Mouse (Mus musculus) heart, embryonic 16.5 days (tissue): ENCODE data around the gene Cutc. TPM values are rescaled to one million over a fixed set of nuclear protein-coding genes. Genes with fewer than 3 reads are reported as not detected.
A peak's percentile ranks its signal among the peaks of the same experiment; 100 is the strongest.

ENCODE experiments used
- ATAC-seq: fragments of 200-750 bp; cut with Nextera tagmentation; replicated peaks from 2 replicates; pipeline ENCODE4 v1.8.0; 2017; ENCODE audit warnings: moderate number of reproducible peaks; ENCODE audit not compliant: insufficient read depth, low FRiP score; ENCODE audit errors: extremely low read depth
- H3K27ac ChIP-seq: fragments of 300-500 bp; sonication (generic); 2 replicates; pipeline ENCODE4 v1.5.1; 2014; ENCODE audit warnings: mild to moderate bottlenecking, low read length, control low read depth, moderate library complexity
- H3K27me3 ChIP-seq: fragments of 300-500 bp; sonication (generic); 2 replicates; pipeline ENCODE4 v1.6.1; 2014; ENCODE audit warnings: low read length, mixed read lengths; ENCODE audit not compliant: control insufficient read depth, insufficient read depth
- H3K36me3 ChIP-seq: fragments of 300-500 bp; sonication (generic); 2 replicates; pipeline ENCODE4 v1.6.1; 2014; ENCODE audit not compliant: control insufficient read depth, insufficient read depth
- H3K4me1 ChIP-seq: fragments of 300-500 bp; sonication (generic); 2 replicates; pipeline ENCODE4 v1.6.1; 2014; ENCODE audit warnings: low read length, mixed read lengths; ENCODE audit not compliant: control insufficient read depth, insufficient read depth
- H3K4me2 ChIP-seq: fragments of 300-500 bp; sonication (generic); 2 replicates; pipeline ENCODE4 v1.6.1; 2014; ENCODE audit warnings: low read depth, mild to moderate bottlenecking, control low read depth, low read length
- H3K4me3 ChIP-seq: fragments of 300-500 bp; sonication (generic); 2 replicates; pipeline ENCODE4 v1.5.1; 2014; ENCODE audit warnings: mild to moderate bottlenecking, control low read depth, low read length
- H3K9ac ChIP-seq: fragments of 300-500 bp; sonication (generic); 2 replicates; pipeline ENCODE4 v1.6.1; 2014; ENCODE audit warnings: low read length, control low read depth
- H3K9me3 ChIP-seq: fragments of 300-500 bp; sonication (generic); replicated peaks from 2 replicates; pipeline ENCODE4 v1.6.1; 2016; ENCODE audit warnings: low read length; ENCODE audit not compliant: control insufficient read depth
- WGBS: fragments of 180-500 bp; shearing (Covaris S2); extraction: QIAGEN DNeasy Blood & Tissue Kit; methylation state at CpG from one replicate; pipeline ENCODE4 v1.1.7; 2014; 5-methylcytosine and 5-hydroxymethylcytosine counted together
- polyA plus RNA-seq: library from polyadenylated mRNA; unstranded; fragments of >200 nt; fragmentation: Nextera tagmentation; extraction: Ambion mirVana; gene quantifications from 2 replicates; pipeline ENCODE4 v1.2.1, GENCODE M21; 2015

The Cutc gene
- polyA plus RNA-seq, 1 experiment from 2014 or later: 11.4 TPM

DNA sequence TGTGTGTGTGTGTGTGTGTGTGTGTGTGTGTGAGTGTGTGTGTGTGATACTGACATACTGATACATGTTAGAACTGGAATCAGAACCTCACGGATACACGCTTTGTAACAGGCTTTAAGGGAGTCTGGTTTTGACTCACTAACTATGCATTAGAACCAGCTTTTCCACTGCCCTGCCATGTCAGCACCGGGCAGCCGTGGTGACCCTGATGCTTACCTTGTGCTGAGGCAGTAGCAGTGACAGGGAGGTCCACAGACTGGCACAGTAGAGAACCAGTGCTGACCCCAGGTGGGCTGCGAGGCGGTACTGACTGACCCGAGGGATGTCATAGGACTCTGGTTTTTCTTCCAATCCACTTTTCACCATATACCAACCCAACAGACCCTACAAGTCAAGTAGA, 9.4 kb upstream of the Cutc start:
- H3K4me3 ChIP-seq: no peak overlapping the region
- no peaks in the 10 kb centered on the region for H3K27me3 ChIP-seq
- H3K4me2 ChIP-seq: no peak overlapping the region
- peaks cover 58% of the 10 kb centered on the region for H3K36me3 ChIP-seq
- H3K4me1 ChIP-seq: no peaks in the 10 kb centered on the region
- H3K9me3 ChIP-seq: no peaks in the 10 kb centered on the region
- no peak overlapping the region for H3K9ac ChIP-seq
- H3K27ac ChIP-seq: no peak overlapping the region
- WGBS: 92% methylated on average over 7 of the region's 7 CpGs
- no peak for ATAC-seq

DNA sequence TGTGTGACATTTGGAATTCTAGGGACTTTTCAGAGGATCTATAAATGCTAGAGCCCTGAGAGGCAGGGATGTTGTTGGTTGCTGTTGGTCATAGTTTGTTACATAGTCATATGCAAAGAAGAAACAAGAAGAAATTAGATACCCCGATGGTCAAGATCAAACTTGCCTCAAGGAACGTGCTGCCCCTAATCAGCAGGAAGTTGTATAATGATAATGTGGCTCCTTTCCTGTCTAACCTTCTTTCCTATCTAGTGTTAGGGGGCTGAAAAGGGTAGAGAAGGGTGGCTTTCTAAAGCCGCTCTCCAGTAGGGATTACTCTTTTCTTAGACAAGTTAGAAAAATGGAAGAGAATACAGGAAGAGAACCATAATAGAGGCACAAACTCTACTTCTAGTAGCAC, 7.1 kb upstream of the Cutc start:
- Histone ChIP-seq H3K4me3 (no peak overlapping the region), H3K4me1 (no peaks in the 10 kb centered on the region), H3K27ac (no peak overlapping the region), H3K9ac (no peak overlapping the region), H3K27me3 (no peaks in the 10 kb centered on the region), H3K36me3 (peaks cover 61% of the 10 kb centered on the region), H3K4me2 (no peak overlapping the region), H3K9me3 (no peaks in the 10 kb centered on the region)
- ATAC-seq: no peak
- 74% methylated on average over 3 of the region's 3 CpGs for WGBS

DNA sequence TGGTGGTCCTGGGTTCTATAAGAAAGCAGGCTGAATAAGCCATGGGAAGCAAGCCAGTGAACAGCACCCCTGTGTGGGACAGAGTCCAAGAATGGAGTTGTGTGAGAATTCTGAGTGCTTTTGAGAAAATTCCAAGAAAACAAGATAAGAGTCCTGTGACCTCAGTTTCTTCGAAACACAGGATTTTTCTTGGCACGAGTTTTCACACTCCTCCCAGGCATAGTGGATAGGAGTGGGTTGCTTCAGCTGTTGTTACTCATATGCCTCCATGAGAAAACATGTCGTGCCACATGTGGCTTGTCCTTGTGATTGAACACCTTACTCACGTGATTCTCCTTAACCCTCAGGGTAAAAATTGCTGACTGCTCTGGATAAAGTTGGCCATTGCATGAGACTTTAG, 4.9 kb upstream of the Cutc start:
- peaks cover 46% of the 10 kb centered on the region for H3K36me3 ChIP-seq
- H3K4me2 ChIP-seq: no peak overlapping the region
- H3K4me1 ChIP-seq: no peaks in the 10 kb centered on the region; the same call in 1 of the 2 replicates
- no peaks in the 10 kb centered on the region for H3K27me3 ChIP-seq
- H3K9ac ChIP-seq: no peak overlapping the region
- H3K27ac ChIP-seq: no peak overlapping the region
- 54% methylated on average over 4 of the region's 4 CpGs for WGBS
- no peaks in the 10 kb centered on the region for H3K9me3 ChIP-seq
- ATAC-seq: no peak
- H3K4me3 ChIP-seq: no peak overlapping the region

DNA sequence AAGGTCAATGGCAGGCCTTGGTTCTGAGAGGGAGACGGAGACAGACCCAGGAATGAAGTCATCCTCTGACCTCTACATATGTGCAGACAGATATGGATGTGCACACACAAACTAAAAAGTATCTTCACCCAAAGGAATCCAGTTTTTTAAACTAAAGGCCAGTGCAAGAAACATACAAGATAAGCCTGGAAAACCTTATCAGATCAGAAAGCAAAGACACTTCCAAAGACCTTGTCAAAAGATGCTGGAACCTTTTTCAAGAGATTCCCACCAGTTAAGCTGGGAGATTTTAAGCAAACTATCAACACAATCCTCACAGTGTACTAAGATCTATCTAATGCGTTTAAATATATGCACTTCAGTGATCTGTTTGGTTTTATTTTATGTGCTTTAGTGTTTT, 2.8 kb upstream of the Cutc start:
- no peak overlapping the region for H3K4me3 ChIP-seq
- peaks cover 4% of the 10 kb centered on the region for H3K4me1 ChIP-seq
- ATAC-seq: no peak
- H3K4me2 ChIP-seq: no peak overlapping the region
- no peaks in the 10 kb centered on the region for H3K27me3 ChIP-seq
- H3K36me3 ChIP-seq: peaks cover 37% of the 10 kb centered on the region
- H3K9ac ChIP-seq: no peak overlapping the region
- H3K27ac ChIP-seq: no peak overlapping the region
- 95% methylated on average over 2 of the region's 2 CpGs for WGBS
- no peaks in the 10 kb centered on the region for H3K9me3 ChIP-seq

DNA sequence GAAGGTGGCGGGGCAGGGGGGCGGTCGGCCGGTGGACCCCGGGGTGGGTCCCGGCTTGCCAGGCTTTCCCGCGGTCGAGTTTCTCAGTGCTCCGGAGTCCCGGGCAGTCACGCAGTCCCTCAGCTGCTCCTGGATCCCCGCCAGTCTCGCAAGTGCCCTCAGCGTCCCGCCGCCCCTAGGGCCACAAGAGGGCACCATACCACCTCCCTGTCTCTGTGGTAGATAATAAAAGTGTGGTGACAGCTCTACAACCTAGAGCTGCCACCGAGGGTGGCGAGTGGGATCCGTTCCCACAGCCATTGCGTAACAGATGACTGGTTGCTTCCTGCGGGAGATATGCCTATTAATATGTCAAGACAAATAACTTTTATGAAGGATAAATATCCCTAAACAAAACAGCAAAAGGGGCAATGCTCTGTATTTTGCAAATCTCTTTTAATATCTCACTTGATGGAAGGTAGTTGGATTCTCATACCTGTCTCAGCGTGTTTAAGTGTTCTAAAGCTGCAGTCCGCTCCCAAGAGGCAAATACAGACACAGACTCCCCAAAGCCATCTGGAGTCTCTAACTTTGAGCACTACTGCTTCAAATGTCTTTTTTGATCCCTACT, 535 bp downstream of the Cutc start:
- H3K4me1 ChIP-seq: peaks cover 4% of the 10 kb centered on the region
- peak overlapping the region; percentile 75 for H3K4me2 ChIP-seq
- peak; percentile 89 for ATAC-seq
- peak overlapping the region; percentile 90 for H3K9ac ChIP-seq
- H3K27ac ChIP-seq: peak overlapping the region; percentile 96
- peak overlapping the region; percentile 79 for H3K4me3 ChIP-seq
- peaks cover 13% of the 10 kb centered on the region for H3K36me3 ChIP-seq
- H3K27me3 ChIP-seq: no peaks in the 10 kb centered on the region
- 1% methylated on average over 20 of the region's 24 CpGs for WGBS
- H3K9me3 ChIP-seq: no peaks in the 10 kb centered on the region

DNA sequence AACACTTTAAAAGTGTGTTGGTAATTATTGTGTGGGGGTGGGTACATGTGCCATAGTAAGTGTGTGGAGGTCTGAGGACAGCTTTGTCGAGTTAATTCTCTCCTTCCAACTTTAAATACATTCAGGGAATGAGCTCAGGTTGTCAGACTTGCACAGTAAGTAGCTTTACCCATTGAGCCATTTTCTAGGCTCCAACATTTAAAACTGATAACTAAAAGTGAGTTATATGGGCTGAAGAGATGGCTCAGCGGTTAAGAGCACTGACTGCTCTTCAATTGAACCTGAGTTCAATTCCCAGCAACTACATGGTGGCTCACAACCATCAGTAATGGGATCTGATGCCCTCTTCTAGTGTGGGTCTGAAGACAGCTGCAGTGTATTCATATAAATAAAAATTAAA, 1.4 kb downstream of the Cutc start:
- ATAC-seq: no peak
- H3K9ac ChIP-seq: no peak overlapping the region
- H3K9me3 ChIP-seq: no peaks in the 10 kb centered on the region
- H3K27me3 ChIP-seq: no peaks in the 10 kb centered on the region
- H3K4me1 ChIP-seq: peaks cover 4% of the 10 kb centered on the region
- peaks cover 8% of the 10 kb centered on the region for H3K36me3 ChIP-seq
- H3K27ac ChIP-seq: no peak overlapping the region
- no peak overlapping the region for H3K4me2 ChIP-seq
- 76% methylated on average over 2 of the region's 2 CpGs for WGBS
- no peak overlapping the region for H3K4me3 ChIP-seq

DNA sequence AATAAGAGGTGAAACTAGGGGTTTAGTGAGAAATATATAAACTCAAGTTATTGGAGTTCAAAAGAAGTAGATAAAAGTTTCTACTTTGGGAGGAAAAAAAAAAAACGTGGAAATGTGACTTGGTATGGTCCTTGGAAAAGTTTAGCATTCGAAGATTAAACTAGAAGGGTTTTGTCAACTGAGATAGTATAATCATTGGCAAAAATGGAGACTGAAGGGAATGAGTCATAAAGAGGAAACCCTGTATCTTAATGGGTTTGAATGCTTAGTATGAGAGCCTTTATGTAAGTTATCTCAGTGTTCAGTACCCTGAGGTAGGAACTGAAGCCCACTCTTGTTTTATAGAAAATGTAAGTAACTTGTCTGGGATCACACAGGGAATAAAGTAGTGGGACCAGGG, 2.1 kb downstream of the Cutc start:
- H3K27me3 ChIP-seq: no peaks in the 10 kb centered on the region
- H3K4me3 ChIP-seq: no peak overlapping the region
- ATAC-seq: no peak
- peaks cover 4% of the 10 kb centered on the region for H3K4me1 ChIP-seq
- 53% methylated on average over 2 of the region's 2 CpGs for WGBS
- H3K27ac ChIP-seq: no peak overlapping the region
- H3K9me3 ChIP-seq: no peaks in the 10 kb centered on the region
- H3K9ac ChIP-seq: no peak overlapping the region
- no peak overlapping the region for H3K4me2 ChIP-seq
- H3K36me3 ChIP-seq: peaks cover 6% of the 10 kb centered on the region

DNA sequence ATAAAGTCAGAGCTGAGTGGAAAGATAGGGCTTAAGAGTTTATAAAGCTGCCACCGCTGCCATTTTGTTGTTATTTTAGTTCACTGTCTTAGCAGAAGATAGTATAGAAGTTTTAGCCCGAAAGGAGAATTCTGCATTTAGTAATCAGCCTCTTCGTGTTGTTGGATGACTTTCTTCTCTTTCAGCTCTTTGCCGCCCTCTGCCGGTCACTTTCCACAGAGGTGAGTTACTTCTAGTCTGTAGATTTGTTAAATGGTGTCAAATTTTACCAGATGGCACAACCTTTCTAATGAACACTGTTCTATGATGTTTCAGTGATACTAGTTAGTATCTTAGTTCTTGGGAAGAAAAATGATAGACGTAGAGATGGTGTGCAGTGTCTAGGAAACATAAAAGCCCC, 7.7 kb downstream of the Cutc start:
- WGBS: 16% methylated on average over 6 of the region's 6 CpGs

DNA sequence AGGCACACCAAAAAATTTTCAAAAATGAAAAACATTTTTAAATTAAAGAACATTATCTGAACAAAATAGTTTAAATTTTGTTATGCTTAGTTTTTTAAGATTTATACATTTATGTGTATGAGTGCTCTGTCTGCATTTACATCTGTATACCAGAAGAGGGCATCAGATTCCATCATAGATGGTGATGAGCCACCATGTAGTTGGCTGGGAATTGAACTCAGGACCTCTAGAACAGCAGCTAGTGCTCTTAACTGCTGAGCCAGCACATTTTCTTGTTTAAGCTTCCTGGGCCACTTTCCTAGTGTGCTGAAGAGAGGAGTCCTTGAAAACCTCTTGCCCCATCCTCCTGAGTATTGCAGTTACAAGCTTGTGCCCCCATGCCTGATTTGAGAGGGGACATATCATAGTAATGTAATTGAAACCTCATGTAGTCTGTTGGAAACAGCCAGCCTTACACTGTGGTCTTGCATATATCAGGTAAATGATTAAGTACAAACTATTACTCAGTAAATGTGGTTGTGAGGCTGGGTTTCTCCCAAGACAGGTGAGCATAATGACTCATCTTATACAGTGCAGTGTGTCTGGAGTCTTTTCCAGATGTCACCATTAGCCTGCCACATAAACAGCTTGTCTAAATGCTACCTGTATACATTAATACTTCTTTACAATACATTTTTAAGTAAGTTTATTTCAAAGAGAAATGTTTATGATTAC, 8.9 kb downstream of the Cutc start:
- no peaks in the 10 kb centered on the region for H3K9me3 ChIP-seq
- H3K4me1 ChIP-seq: no peaks in the 10 kb centered on the region
- H3K4me3 ChIP-seq: no peak overlapping the region
- H3K27me3 ChIP-seq: no peaks in the 10 kb centered on the region
- H3K27ac ChIP-seq: no peak overlapping the region
- ATAC-seq: no peak
- H3K9ac ChIP-seq: no peak overlapping the region
- H3K4me2 ChIP-seq: no peak overlapping the region
- 0 out of 2 replicates have a peak, but pooled peaks cover 2% of the 10 kb centered on the region for H3K36me3 ChIP-seq

More for the DNA sequence above, 7.7 kb downstream of the Cutc start:
- no peaks in the 10 kb centered on the region for H3K27me3 ChIP-seq
- H3K9ac ChIP-seq: no peak overlapping the region
- ATAC-seq: no peak
- no peak overlapping the region for H3K4me2 ChIP-seq
- 0 out of 2 replicates have a peak, but pooled peaks cover 2% of the 10 kb centered on the region for H3K36me3 ChIP-seq
- H3K27ac ChIP-seq: no peak overlapping the region
- no peaks in the 10 kb centered on the region for H3K4me1 ChIP-seq
- no peak overlapping the region for H3K4me3 ChIP-seq
- no peaks in the 10 kb centered on the region for H3K9me3 ChIP-seq
